ENCODE assay signal across 14 mouse cellular contexts in the genomic region with DNA sequence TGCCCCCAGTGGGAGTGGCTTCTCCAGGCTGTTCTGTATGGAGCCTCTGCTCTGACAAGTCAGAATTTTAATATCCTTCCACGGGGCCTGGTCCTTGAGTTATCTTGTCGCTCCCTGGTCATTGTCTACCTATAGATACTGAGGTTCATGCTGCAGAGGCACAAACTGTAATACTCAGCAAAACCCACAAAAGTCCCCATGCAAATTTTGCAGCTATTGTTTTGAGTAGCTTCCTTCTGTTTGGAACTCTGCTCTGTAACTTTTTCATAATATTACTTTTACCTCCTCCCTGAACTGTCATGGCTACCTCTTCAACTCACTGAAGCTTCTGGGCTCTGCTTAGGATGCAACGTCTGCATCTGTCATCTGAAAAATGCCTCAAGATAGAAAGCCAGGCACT.
"Had no signal": no experiment of that assay in that cellular context is flagged by ENCODE, and none has a peak within 500 bp of the region (broad histone marks: within the 10 kb centered on the region; RNA-seq: fewer than 3 reads in every experiment).

No protein-coding gene starts in this region.

- H3K27ac ChIP-seq: kidney, embryonic 15.5 days; limb, embryonic 15.5 days; liver, embryonic 13.5 days; midbrain, embryonic 10.5 days; neural tube, embryonic 15.5 days had no signal

- H3K4me3 ChIP-seq: kidney, embryonic 15.5 days; limb, embryonic 15.5 days; liver, embryonic 13.5 days; midbrain, embryonic 10.5 days; myocyte; neural tube, embryonic 15.5 days had no signal

- H3K4me2 ChIP-seq: kidney, embryonic 15.5 days; limb, embryonic 15.5 days; liver, embryonic 13.5 days; neural tube, embryonic 15.5 days had no signal

- H3K27me3 ChIP-seq: kidney, embryonic 15.5 days; limb, embryonic 15.5 days; liver, embryonic 13.5 days; neural tube, embryonic 15.5 days had no signal

- H3K9ac ChIP-seq: kidney, embryonic 15.5 days; limb, embryonic 15.5 days; liver, embryonic 13.5 days; liver, postnatal 0 days; neural tube, embryonic 15.5 days had no signal

- DNase-seq: kidney, postnatal 36 days; layer of hippocampus, adult 9-11 months; layer of hippocampus, postnatal 36 days; liver, embryonic 13.5 days; liver, postnatal 0 days; lung, postnatal 36 days; midbrain, embryonic 14.5 days; thymus, adult 18-20 months; thymus, postnatal 14 days had no signal

- H3K36me3 ChIP-seq: kidney, embryonic 15.5 days; limb, embryonic 15.5 days; liver, embryonic 13.5 days; midbrain, embryonic 10.5 days; neural tube, embryonic 15.5 days had no signal

- H3K9me3 ChIP-seq: kidney, embryonic 15.5 days; limb, embryonic 15.5 days; liver, embryonic 13.5 days; midbrain, embryonic 10.5 days; neural tube, embryonic 15.5 days had no signal

- ATAC-seq: liver, postnatal 0 days had no signal
